Mouse (Mus musculus) intestine, postnatal 0 days (tissue): ENCODE data around the gene Ascl2. TPM values are rescaled to one million over a fixed set of nuclear protein-coding genes. Genes with fewer than 3 reads are reported as not detected.
A peak's percentile ranks its signal among the peaks of the same experiment; 100 is the strongest.

Experiments
- ATAC-seq: fragments of 200-750 bp; cut with Nextera tagmentation; 2 replicates; pipeline ENCODE4 v1.8.0; 2017; ENCODE audit warnings: mild to moderate bottlenecking, moderate TSS enrichment, moderate library complexity
- H3K27ac ChIP-seq: fragments of 300-500 bp; sonication (generic); 2 replicates; pipeline ENCODE4 v1.5.1; 2014; ENCODE audit warnings: mild to moderate bottlenecking, low read depth, low read length, moderate library complexity
- H3K27me3 ChIP-seq: fragments of 300-500 bp; sonication (generic); replicated peaks from 2 replicates; pipeline ENCODE4 v1.6.1; 2014; ENCODE audit warnings: low read length, mixed read lengths; ENCODE audit not compliant: control insufficient read depth, insufficient read depth
- H3K36me3 ChIP-seq: fragments of 300-500 bp; sonication (generic); 2 replicates; pipeline ENCODE4 v1.6.1; 2014; ENCODE audit warnings: mild to moderate bottlenecking, moderate library complexity; ENCODE audit not compliant: control insufficient read depth, insufficient read depth
- H3K4me1 ChIP-seq: fragments of 300-500 bp; sonication (generic); replicated peaks from 2 replicates; pipeline ENCODE4 v1.6.1; 2014; ENCODE audit warnings: antibody characterized with exemption, low read length, mixed read lengths; ENCODE audit not compliant: control insufficient read depth, insufficient read depth
- H3K4me2 ChIP-seq: fragments of 300-500 bp; sonication (generic); replicated peaks from 2 replicates; pipeline ENCODE4 v1.6.1; 2014; ENCODE audit warnings: low read depth, mild to moderate bottlenecking, moderate library complexity
- H3K4me3 ChIP-seq: fragments of 300-500 bp; sonication (generic); 2 replicates; pipeline ENCODE4 v1.5.1; 2014; ENCODE audit warnings: low read depth, low read length
- H3K9ac ChIP-seq: fragments of 300-500 bp; sonication (generic); 2 replicates; pipeline ENCODE4 v1.6.1; 2014; ENCODE audit warnings: mild to moderate bottlenecking, low read depth, low read length
- H3K9me3 ChIP-seq: fragments of 300-500 bp; sonication (generic); 2 replicates; pipeline ENCODE4 v1.6.1; 2016; ENCODE audit warnings: mixed run types; ENCODE audit not compliant: control insufficient read depth
- CTCF ChIP-seq: sonication (generic); IDR thresholded peaks from 2 replicates; pipeline ENCODE4 v1.5.1; 2016; ENCODE audit warnings: low read depth, mild to moderate bottlenecking, control low read depth, antibody characterized with exemption, moderate library complexity
- WGBS: fragments of 180-500 bp; shearing (Covaris S2); extraction: QIAGEN DNeasy Blood & Tissue Kit; methylation state at CpG from one replicate; pipeline ENCODE4 v1.1.7; 2014; 5-methylcytosine and 5-hydroxymethylcytosine counted together
- polyA plus RNA-seq: library from polyadenylated mRNA; unstranded; fragments of >200 nt; fragmentation: Nextera tagmentation; extraction: Ambion mirVana; gene quantifications from 2 replicates; pipeline ENCODE4 v1.2.1, GENCODE M21; 2015

The Ascl2 gene
- polyA plus RNA-seq, 1 experiment from 2014 or later, result 6.8 TPM

DNA sequence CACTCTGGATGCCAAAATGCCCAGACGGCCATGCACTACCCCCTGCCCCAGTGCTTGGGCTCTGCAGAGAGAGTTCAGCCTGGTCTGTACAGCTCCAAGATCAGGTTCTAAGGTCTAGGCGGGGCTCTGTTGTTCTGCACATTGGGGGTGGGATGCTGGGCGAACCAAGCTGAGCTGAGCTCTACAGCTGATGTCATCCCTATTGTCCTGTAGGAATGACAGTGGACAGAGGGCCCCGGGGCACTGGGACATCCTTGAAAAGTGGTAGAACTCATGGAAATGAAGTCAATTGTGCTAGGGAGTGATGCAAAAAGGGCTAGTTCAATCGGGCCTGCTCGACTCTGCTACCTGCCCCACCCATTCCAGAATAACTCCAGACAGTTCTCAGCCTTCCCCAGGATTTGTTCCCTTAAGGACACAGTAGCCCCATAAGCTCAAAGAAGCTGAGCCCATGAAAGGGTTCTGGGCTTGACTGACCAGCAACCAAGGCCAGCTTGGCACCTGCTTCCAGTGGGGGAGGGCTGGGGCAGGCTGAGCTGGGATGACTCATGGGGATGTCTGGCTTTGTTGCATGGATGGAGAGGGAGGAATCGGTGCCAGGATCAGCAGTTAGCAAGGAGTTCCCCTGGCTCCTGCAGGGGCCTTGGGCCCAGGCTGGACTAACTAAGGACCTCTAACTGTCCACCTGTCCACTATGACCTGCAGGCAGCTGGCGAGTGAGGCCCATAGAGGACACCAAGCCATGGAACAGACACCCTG is 44.5 kb upstream of the Ascl2 start:
- Histone ChIP-seq H3K36me3 (no peaks in the 10 kb centered on the region), H3K9me3 (no peaks in the 10 kb centered on the region), H3K4me1 (peaks cover 13% of the 10 kb centered on the region; the same call in 1 of the 2 replicates), H3K4me3 (no peak overlapping the region), H3K27me3 (no peaks in the 10 kb centered on the region), H3K9ac (no peak overlapping the region), H3K4me2 (no peak overlapping the region), H3K27ac (no peak overlapping the region)
- WGBS, result 67% methylated on average over 8 of the region's 8 CpGs
- no peak for TF ChIP-seq CTCF
- ATAC-seq, result no peak

DNA sequence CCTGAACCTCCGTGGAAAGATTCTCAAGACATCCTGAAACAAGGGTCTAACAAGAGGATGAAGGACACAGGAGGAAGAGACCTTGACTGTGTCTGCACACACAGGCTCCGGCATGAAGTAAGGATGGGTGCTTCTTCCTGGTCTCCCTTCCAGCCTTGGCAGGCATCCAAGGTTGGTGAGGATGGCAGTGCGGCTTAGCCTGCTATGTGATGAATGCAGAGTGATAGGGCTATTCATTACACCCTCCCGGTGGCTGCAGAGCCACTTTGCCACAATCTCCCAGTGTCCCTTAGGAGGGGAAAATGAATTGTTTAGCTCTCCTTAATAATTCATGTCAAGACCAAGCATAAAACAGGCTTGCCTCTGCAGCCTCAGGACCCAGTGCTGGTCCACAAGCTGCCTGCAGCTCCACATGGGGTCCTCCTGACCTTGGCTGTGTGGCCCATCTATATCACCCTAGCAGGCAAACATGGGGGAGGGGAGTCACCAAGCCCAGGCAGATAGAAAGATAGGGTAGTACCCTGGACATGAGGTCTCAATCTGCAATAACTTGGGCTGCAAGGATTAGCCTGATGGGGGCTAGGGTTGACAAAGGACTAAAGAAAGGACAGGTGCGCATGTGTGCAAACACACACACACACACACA is 43.3 kb upstream of the Ascl2 start:
- H3K4me3 ChIP-seq, result no peak overlapping the region
- H3K9ac ChIP-seq, result no peak overlapping the region
- H3K27ac ChIP-seq, result no peak overlapping the region
- H3K9me3 ChIP-seq, result no peaks in the 10 kb centered on the region
- no peak for TF ChIP-seq CTCF
- 40% methylated on average over 5 of the region's 5 CpGs for WGBS
- H3K4me2 ChIP-seq, result no peak overlapping the region
- H3K4me1 ChIP-seq, result peaks cover 13% of the 10 kb centered on the region; the same call in 1 of the 2 replicates
- no peaks in the 10 kb centered on the region for H3K36me3 ChIP-seq
- H3K27me3 ChIP-seq, result no peaks in the 10 kb centered on the region
- no peak for ATAC-seq

DNA sequence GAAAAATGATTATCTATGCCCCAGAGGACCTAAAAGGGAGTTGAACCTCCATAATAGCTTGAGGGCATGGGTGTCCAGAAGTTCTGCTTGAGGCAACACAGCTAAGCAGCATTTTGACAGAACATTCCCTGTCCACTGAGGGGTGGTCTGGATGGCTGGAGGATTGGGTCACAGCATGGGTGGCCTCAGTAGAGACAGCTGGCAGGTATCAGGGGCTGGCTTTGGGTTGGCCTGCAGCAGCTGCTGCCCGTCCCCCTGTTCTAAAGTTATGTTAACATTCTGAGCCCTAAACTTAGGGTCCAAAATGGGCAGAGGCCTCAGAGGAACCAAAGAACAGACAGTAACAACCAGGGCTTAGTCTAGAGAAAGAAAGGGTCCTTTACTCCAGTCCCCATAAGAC is 42.2 kb upstream of the Ascl2 start:
- WGBS, result 85% methylated on average over 1 of the region's 1 CpGs
- ATAC-seq, result no peak
- no peaks in the 10 kb centered on the region for H3K27me3 ChIP-seq
- H3K27ac ChIP-seq, result no peak overlapping the region
- peaks cover 13% of the 10 kb centered on the region; the same call in 1 of the 2 replicates for H3K4me1 ChIP-seq
- H3K36me3 ChIP-seq, result no peaks in the 10 kb centered on the region
- H3K9me3 ChIP-seq, result no peaks in the 10 kb centered on the region
- no peak overlapping the region for H3K4me3 ChIP-seq
- TF ChIP-seq CTCF, result no peak
- no peak overlapping the region for H3K4me2 ChIP-seq
- H3K9ac ChIP-seq, result no peak overlapping the region

DNA sequence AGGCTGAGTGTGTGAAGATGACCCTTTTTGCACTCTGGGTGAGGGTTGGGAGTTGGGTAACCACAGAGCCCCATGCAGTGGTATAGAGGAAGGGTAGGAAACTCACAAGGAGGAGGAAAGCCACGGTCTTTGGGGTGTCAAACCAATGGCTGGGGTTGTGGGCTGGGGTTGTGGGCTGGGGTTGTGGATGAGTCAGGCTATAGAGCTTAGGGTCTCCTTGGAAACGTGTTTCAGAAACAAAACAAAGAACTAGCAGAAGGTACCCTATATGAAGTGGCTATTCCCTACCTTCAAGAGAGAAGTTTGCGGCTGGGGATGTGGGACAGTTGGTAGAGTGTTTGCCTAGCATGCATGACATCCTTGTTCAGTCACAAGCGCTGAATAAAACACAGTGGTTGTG is 40.9 kb upstream of the Ascl2 start:
- 84% methylated on average over 4 of the region's 4 CpGs for WGBS
- Histone ChIP-seq H3K4me1 (peaks cover 8% of the 10 kb centered on the region; the same call in 1 of the 2 replicates), H3K9ac (no peak overlapping the region), H3K27me3 (no peaks in the 10 kb centered on the region), H3K36me3 (no peaks in the 10 kb centered on the region), H3K4me2 (no peak overlapping the region), H3K9me3 (no peaks in the 10 kb centered on the region), H3K27ac (no peak overlapping the region), H3K4me3 (no peak overlapping the region)
- TF ChIP-seq CTCF, result no peak
- no peak for ATAC-seq

DNA sequence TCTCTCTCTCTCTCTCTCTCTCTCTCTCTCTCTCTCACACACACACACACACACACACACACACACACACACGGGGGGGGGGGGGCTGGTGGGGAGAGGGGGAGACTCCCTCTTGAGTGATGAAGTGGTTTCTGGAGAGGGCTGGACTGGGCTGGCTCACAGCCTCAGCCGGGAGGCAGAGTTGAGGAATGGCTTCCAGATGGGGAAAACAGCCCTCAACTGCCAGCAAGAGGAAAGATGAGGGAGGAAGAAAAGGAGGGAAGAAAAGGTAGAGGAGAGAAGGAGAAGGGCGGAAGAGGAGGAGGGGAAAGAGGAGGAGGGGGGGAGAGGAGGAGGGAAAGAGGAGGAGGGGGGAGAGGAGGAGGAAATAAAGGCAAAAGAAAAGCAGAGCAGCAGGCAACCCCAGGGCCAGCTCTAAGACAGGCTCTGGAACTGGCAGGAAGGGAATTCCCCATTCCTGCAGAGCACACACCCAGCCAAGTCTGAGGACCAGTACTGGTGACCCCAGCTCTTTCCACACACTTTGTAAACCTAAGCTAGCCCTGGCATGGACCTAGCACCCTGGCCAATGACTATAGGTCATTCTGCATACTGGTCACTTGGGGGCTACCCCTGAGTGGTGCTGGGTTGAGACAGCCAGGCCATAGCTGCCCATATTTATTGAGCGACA is 40.1 kb upstream of the Ascl2 start:
- ATAC-seq, result 0 out of 2 replicates have a peak, but pooled peaks have one; percentile 15
- H3K9me3 ChIP-seq, result no peaks in the 10 kb centered on the region
- H3K27me3 ChIP-seq, result no peaks in the 10 kb centered on the region
- no peak for TF ChIP-seq CTCF
- 0 out of 2 replicates have a peak overlapping the region, but pooled peaks have one; percentile 9 for H3K4me2 ChIP-seq
- H3K4me3 ChIP-seq, result no peak overlapping the region
- H3K27ac ChIP-seq, result peak overlapping the region; percentile 35; the same call in 1 of the 2 replicates
- no peak overlapping the region for H3K9ac ChIP-seq
- H3K36me3 ChIP-seq, result no peaks in the 10 kb centered on the region
- WGBS, result 58% methylated on average over 3 of the region's 4 CpGs
- H3K4me1 ChIP-seq, result 0 out of 2 replicates have a peak, but pooled peaks cover 8% of the 10 kb centered on the region

DNA sequence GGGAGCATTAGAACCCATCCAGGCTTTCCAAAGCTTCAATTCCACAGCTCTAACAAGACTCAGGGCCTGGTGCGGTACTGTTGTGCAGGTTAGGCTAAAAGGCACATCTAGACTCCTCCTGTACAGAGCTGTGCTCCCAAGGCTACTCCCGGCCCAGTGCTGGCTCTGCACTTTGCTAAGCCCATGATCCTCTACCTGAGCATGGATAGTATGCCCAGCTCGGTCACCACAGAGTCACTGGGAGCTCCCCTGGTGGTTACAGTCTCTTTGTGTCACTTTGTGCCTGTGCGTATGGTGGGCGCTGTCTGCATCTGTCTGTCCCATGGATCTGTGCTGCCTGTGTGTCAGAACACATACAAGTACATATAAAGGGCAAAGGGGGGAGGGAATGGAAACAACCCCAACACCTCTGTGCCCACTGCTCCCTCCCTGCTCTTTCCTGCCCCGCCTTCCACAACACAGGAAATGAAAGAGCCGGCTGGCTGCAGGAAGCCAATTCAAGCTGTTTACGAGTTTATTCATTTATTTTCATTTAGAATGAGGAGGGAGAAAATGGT is 39.4 kb upstream of the Ascl2 start:
- no peaks in the 10 kb centered on the region for H3K9me3 ChIP-seq
- H3K4me1 ChIP-seq, result 0 out of 2 replicates have a peak, but pooled peaks cover 8% of the 10 kb centered on the region
- H3K9ac ChIP-seq, result no peak overlapping the region
- H3K4me2 ChIP-seq, result 0 out of 2 replicates have a peak overlapping the region, but pooled peaks have one; percentile 9
- no peaks in the 10 kb centered on the region for H3K27me3 ChIP-seq
- no peaks in the 10 kb centered on the region for H3K36me3 ChIP-seq
- no peak overlapping the region for H3K4me3 ChIP-seq
- H3K27ac ChIP-seq, result peak overlapping the region; percentile 15; the same call in 1 of the 2 replicates
- no peak for TF ChIP-seq CTCF
- peak; percentile 39 for ATAC-seq
- 33% methylated on average over 8 of the region's 8 CpGs for WGBS
